Mouse (Mus musculus) midbrain, embryonic 12.5 days (tissue): ENCODE measurements around the gene Pnkp. TPM values are rescaled to one million over a fixed set of nuclear protein-coding genes. Genes with fewer than 3 reads are reported as not detected.

Source experiments
- ATAC-seq: fragments of 200-750 bp; cut with Nextera tagmentation; 2 replicates; pipeline ENCODE4 v1.8.0; 2017; ENCODE audit warnings: low read depth, moderate TSS enrichment, moderate library complexity; ENCODE audit not compliant: low FRiP score
- H3K27ac ChIP-seq: fragments of 300-500 bp; sonication (generic); replicated peaks from 2 replicates; pipeline ENCODE4 v1.5.1; 2016; ENCODE audit warnings: mild to moderate bottlenecking
- H3K27me3 ChIP-seq: fragments of 300-500 bp; sonication (generic); 2 replicates; pipeline ENCODE4 v1.6.1; 2016; ENCODE audit warnings: mild to moderate bottlenecking
- H3K36me3 ChIP-seq: fragments of 300-500 bp; sonication (generic); 2 replicates; pipeline ENCODE4 v1.6.1; 2016
- H3K4me1 ChIP-seq: fragments of 300-500 bp; sonication (generic); 2 replicates; pipeline ENCODE4 v1.6.1; 2016
- H3K4me2 ChIP-seq: fragments of 300-500 bp; sonication (generic); replicated peaks from 2 replicates; pipeline ENCODE4 v1.6.1; 2016; ENCODE audit warnings: mild to moderate bottlenecking, moderate library complexity
- H3K4me3 ChIP-seq: fragments of 300-500 bp; sonication (generic); 2 replicates; pipeline ENCODE4 v1.5.1; 2016; ENCODE audit warnings: mild to moderate bottlenecking
- H3K9ac ChIP-seq: fragments of 300-500 bp; sonication (generic); replicated peaks from 2 replicates; pipeline ENCODE4 v1.6.1; 2016; ENCODE audit warnings: mild to moderate bottlenecking, moderate library complexity
- H3K9me3 ChIP-seq: fragments of 300-500 bp; sonication (generic); 2 replicates; pipeline ENCODE4 v1.6.1; 2016; ENCODE audit warnings: mild to moderate bottlenecking
- WGBS: fragments of 180-500 bp; shearing (Covaris S2); methylation state at CpG from one replicate; pipeline ENCODE4 v1.1.7; 2016; 5-methylcytosine and 5-hydroxymethylcytosine counted together
- polyA plus RNA-seq: library from polyadenylated mRNA; unstranded; fragments of >200 nt; fragmentation: Nextera tagmentation; extraction: Ambion mirVana; gene quantifications from 2 replicates; pipeline ENCODE4 v1.2.1, GENCODE M21; 2016

Gene Pnkp
- polyA plus RNA-seq, 1 experiment from 2014 or later, result 44.0 TPM

DNA sequence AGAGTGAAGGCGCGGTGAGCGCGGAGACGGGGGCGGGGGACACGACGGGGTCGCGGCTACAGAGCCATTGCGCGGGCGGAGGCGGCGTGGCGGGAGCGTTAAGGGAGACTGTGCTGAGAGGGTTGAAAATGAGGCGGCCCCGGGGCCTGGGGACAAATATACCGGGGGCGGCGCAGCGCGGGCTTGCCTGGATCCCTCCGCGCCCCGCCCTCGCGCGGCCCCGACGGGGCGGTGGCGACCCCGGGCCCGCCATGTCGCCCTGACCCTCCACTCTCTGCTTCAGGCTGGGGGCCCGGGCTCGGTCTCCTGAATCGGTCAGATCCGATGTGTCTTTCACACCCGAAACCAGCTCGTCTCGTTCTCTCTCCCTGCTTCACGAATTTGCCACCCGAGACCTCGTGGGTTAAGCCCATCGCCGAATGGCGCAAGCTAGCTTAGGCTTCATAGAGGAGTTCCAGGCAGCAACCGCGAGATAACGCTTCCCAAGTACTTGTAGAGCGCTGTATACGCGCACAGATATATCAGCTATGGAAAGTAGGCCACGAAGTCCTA lies 40.4 kb upstream of the Pnkp start, which contains the start of gene Atf5:
Gene Atf5, minus strand, starts transcription at position 189 of the 552 bp plus-strand sequence.
- H3K4me3 ChIP-seq, result peak within 1 kb of the TSS; percentile 89
- H3K27ac ChIP-seq, result peak within 1 kb of the TSS; percentile 94
- no peaks in the 10 kb centered on the region for H3K27me3 ChIP-seq
- peak; percentile 35 for ATAC-seq
- peak within 1 kb of the TSS; percentile 90 for H3K9ac ChIP-seq
- WGBS, result under 1% methylated on average over 28 of the region's 57 CpGs
- H3K4me1 ChIP-seq, result peaks cover 52% of the 10 kb centered on the region
- no peaks in the 10 kb centered on the region for H3K9me3 ChIP-seq
- H3K36me3 ChIP-seq, result peaks cover 7% of the 10 kb centered on the region; the same call in 1 of the 2 replicates
- H3K4me2 ChIP-seq, result peak within 1 kb of the TSS; percentile 87

DNA sequence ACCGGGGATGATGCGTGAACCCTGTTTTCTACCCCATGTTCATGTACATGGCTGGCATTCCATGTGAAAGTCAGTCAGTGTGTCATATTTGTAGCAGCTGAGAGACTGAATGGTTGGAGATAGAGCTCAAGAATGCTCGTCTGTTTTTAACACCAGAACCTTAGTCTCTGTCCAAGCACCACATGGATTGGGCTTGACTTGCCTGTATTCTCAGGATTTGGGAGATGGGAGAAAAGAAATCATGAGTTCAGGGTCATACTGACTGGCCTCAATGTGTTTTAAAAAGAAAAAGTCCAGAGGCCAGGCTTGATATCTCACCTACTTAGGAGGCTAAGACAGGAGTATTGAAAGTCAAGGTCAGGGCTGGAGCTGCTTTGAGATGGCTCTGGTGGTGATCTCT lies 39.5 kb upstream of the Pnkp start:
- no peaks in the 10 kb centered on the region for H3K9me3 ChIP-seq
- peak overlapping the region; percentile 89 for H3K4me3 ChIP-seq
- H3K36me3 ChIP-seq, result peaks cover 4% of the 10 kb centered on the region; the same call in 1 of the 2 replicates
- peak overlapping the region; percentile 87 for H3K4me2 ChIP-seq
- no peak for ATAC-seq
- H3K9ac ChIP-seq, result peak overlapping the region; percentile 90
- H3K4me1 ChIP-seq, result peaks cover 52% of the 10 kb centered on the region
- H3K27ac ChIP-seq, result no peak overlapping the region
- WGBS, result 27% methylated on average over 3 of the region's 3 CpGs
- H3K27me3 ChIP-seq, result no peaks in the 10 kb centered on the region

DNA sequence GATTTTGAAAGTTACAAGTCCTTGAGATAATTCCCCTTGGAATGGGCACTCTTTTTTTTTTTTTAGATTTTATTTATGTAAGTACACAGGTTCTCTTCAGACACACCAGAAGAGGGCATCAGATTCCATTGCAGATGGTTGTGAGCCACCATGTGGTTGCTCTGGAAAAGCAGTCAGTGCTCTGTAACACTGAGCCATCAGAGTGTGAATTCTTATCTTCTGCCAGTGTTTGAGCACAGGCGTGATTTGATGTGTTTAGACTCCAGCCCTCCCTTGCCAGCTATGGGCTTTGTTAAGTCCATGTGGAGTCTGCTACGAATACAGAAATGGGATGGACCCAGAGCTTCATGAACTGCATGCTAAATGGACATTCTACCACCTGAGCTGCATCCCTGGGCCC lies 38.8 kb upstream of the Pnkp start:
- peak overlapping the region; percentile 87 for H3K4me2 ChIP-seq
- H3K27me3 ChIP-seq, result no peaks in the 10 kb centered on the region
- H3K36me3 ChIP-seq, result 0 out of 2 replicates have a peak, but pooled peaks cover 3% of the 10 kb centered on the region
- no peak overlapping the region for H3K27ac ChIP-seq
- no peak for ATAC-seq
- H3K9me3 ChIP-seq, result no peaks in the 10 kb centered on the region
- H3K4me1 ChIP-seq, result peaks cover 54% of the 10 kb centered on the region
- H3K9ac ChIP-seq, result peak overlapping the region; percentile 90
- WGBS, result 41% methylated on average over 2 of the region's 2 CpGs
- peak overlapping the region; percentile 89 for H3K4me3 ChIP-seq

- no peak for ATAC-seq
- 0 out of 2 replicates have a peak overlapping the region, but pooled peaks have one; percentile 16 for H3K27ac ChIP-seq
- H3K4me1 ChIP-seq, result peaks cover 57% of the 10 kb centered on the region
- H3K27me3 ChIP-seq, result no peaks in the 10 kb centered on the region
- peak overlapping the region; percentile 87 for H3K4me2 ChIP-seq
- H3K9me3 ChIP-seq, result no peaks in the 10 kb centered on the region
- 40% methylated on average over 6 of the region's 6 CpGs for WGBS
- H3K9ac ChIP-seq, result peak overlapping the region; percentile 46
- 0 out of 2 replicates have a peak, but pooled peaks cover 3% of the 10 kb centered on the region for H3K36me3 ChIP-seq
- peak overlapping the region; percentile 89 for H3K4me3 ChIP-seq
These were observed 38.1 kb upstream of the Pnkp start for GRCm38 (mm10) chr7:44818751-44819235.

- Histone ChIP-seq H3K27ac (0 out of 2 replicates have a peak overlapping the region, but pooled peaks have one; percentile 16), H3K9ac (peak overlapping the region; percentile 46; the same call in 1 of the 2 replicates)
These were observed 37.5 kb upstream of the Pnkp start for GRCm38 (mm10) chr7:44819391-44819790.

DNA sequence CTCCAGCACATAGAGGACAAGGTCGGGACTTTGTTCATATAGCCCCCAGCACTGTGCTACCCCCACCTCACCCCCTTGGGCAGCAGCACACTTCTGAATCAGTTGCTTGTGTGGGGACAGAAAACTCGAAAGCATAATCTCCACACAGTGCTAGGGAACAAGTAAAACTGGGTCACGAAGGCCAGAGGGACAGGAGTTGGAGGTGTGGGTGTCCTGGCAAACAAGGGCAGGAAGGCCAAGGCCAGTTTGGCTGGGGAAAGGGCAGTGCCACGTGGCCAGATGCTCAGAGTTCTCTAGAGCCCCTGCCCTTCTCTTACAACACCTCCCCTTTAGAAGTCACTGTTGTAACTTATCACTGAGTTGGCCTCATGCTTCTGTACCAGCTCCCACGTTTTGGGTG lies 37.1 kb upstream of the Pnkp start:
- Histone ChIP-seq H3K4me1 (peaks cover 59% of the 10 kb centered on the region), H3K4me2 (peak overlapping the region; percentile 87; the same call in 1 of the 2 replicates), H3K27ac (no peak overlapping the region)

More at GRCm38 (mm10) chr7:44819391-44819790, 37.5 kb upstream of the Pnkp start:
- Histone ChIP-seq H3K9me3 (no peaks in the 10 kb centered on the region), H3K4me3 (peak overlapping the region; percentile 89; the same call in 1 of the 2 replicates), H3K4me1 (peaks cover 59% of the 10 kb centered on the region), H3K4me2 (peak overlapping the region; percentile 87), H3K27me3 (no peaks in the 10 kb centered on the region), H3K36me3 (0 out of 2 replicates have a peak, but pooled peaks cover 3% of the 10 kb centered on the region)
- no peak for ATAC-seq
- WGBS, result 93% methylated on average over 2 of the region's 2 CpGs

GRCm38 (mm10) chr7:44820525-44820924 lies 36.4 kb upstream of the Pnkp start:
- ATAC-seq, result no peak
- peaks cover 57% of the 10 kb centered on the region for H3K4me1 ChIP-seq
- no peak overlapping the region for H3K27ac ChIP-seq
- H3K4me2 ChIP-seq, result no peak overlapping the region; the same call in 1 of the 2 replicates
- 75% methylated on average over 3 of the region's 3 CpGs for WGBS
- no peaks in the 10 kb centered on the region for H3K9me3 ChIP-seq
- H3K9ac ChIP-seq, result no peak overlapping the region
- H3K36me3 ChIP-seq, result 0 out of 2 replicates have a peak, but pooled peaks cover 3% of the 10 kb centered on the region
- no peaks in the 10 kb centered on the region for H3K27me3 ChIP-seq
- no peak overlapping the region for H3K4me3 ChIP-seq

More for the DNA sequence above, 37.1 kb upstream of the Pnkp start:
- 72% methylated on average over 5 of the region's 5 CpGs for WGBS
- Histone ChIP-seq H3K27me3 (no peaks in the 10 kb centered on the region), H3K36me3 (0 out of 2 replicates have a peak, but pooled peaks cover 3% of the 10 kb centered on the region), H3K4me3 (no peak overlapping the region), H3K9ac (0 out of 2 replicates have a peak overlapping the region, but pooled peaks have one; percentile 24), H3K9me3 (no peaks in the 10 kb centered on the region)
- ATAC-seq, result no peak

DNA sequence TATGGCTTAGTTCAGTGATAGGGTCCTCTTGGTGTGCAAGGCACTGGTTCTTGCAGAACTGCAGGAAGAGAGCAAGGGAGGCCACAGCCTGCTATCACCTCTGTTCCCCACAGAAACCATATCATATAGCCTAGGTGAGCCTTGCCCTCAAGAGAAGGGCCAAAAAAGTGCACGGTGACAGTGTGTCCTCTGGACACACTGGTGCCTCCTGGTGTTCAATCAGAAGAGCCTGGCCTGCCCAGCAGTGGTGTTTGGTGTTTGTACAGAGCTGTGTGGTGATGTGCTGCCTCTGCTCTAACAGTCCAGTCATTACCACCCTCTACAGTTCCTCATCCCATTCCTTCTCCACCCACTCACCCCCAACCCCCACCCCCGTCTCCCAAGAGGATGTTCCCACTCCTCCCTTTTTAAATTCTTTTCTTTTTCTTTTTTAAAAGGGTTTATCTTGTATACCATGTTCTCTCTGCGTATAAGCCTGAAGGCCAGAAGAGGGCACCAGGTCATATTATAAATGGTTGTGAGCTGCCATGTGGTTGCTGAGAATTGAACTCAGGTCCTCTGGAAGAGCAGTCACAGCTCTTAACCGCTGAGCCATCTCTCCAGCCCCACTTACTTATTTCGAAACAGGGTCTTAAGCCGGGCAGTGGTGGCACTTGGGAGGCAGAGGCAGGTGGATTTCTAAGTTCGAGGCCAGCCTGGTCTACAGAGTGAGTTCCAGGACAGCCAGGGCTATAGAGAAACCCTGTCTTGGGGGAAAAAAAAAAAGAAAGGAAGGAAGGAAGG lies 35.1 kb upstream of the Pnkp start:
- H3K27ac ChIP-seq, result no peak overlapping the region
- peaks cover 7% of the 10 kb centered on the region; the same call in 1 of the 2 replicates for H3K36me3 ChIP-seq
- H3K4me1 ChIP-seq, result peaks cover 57% of the 10 kb centered on the region
- no peak overlapping the region for H3K9ac ChIP-seq
- no peak overlapping the region for H3K4me3 ChIP-seq
- ATAC-seq, result no peak
- no peaks in the 10 kb centered on the region for H3K27me3 ChIP-seq
- H3K9me3 ChIP-seq, result no peaks in the 10 kb centered on the region
- WGBS, result 88% methylated on average over 7 of the region's 7 CpGs
- H3K4me2 ChIP-seq, result no peak overlapping the region

DNA sequence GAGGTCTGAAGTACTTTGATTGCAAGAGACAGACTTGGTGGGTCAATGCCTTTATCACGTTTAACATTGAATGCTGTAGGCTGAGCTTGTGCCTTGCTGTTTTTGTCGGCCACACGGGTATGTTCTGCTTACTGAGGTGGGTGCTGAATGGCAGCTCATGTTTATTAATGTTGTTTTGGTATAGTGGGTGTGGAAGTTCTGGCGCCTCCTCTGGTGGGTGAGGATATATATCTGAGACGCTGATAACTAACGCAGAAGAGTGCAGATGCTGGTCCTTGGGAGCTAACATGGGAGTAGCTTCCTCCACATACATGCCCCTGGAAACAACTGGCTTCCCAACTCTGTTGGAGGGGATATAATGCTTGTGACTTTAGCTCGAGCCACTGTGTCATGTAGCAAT lies 33.5 kb upstream of the Pnkp start:
- H3K4me3 ChIP-seq, result no peak overlapping the region
- no peak overlapping the region for H3K9ac ChIP-seq
- ATAC-seq, result no peak
- no peaks in the 10 kb centered on the region for H3K27me3 ChIP-seq
- WGBS, result 39% methylated on average over 7 of the region's 7 CpGs
- no peaks in the 10 kb centered on the region for H3K9me3 ChIP-seq
- peaks cover 42% of the 10 kb centered on the region for H3K4me1 ChIP-seq
- no peak overlapping the region for H3K27ac ChIP-seq
- H3K4me2 ChIP-seq, result no peak overlapping the region
- H3K36me3 ChIP-seq, result peaks cover 10% of the 10 kb centered on the region

DNA sequence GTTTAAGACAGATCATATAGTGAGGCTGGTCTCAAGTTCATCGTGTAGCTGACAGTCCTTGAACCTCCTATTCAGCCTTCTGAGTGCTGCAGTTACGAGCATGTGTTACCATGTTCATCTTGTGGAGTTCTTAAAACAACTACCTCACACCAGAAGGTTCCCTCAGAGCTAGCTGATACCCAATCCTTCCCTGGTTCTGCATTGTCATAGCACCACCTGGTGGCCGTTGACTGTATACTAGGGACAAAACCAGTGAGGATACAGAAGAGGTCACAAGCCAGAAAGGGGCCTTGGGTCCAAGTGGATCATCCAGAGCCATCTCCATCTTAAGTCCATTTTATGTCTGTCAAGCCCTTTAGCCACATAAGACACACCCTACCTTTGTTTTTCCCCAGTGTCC lies 32.1 kb upstream of the Pnkp start:
- ATAC-seq, result 0 out of 2 replicates have a peak, but pooled peaks have one; percentile 12
- no peak overlapping the region for H3K4me2 ChIP-seq
- H3K27me3 ChIP-seq, result no peaks in the 10 kb centered on the region
- H3K27ac ChIP-seq, result no peak overlapping the region
- peaks cover 27% of the 10 kb centered on the region for H3K4me1 ChIP-seq
- 37% methylated on average over 3 of the region's 3 CpGs for WGBS
- peaks cover 24% of the 10 kb centered on the region for H3K36me3 ChIP-seq
- H3K9ac ChIP-seq, result no peak overlapping the region
- H3K9me3 ChIP-seq, result no peaks in the 10 kb centered on the region
- no peak overlapping the region for H3K4me3 ChIP-seq

DNA sequence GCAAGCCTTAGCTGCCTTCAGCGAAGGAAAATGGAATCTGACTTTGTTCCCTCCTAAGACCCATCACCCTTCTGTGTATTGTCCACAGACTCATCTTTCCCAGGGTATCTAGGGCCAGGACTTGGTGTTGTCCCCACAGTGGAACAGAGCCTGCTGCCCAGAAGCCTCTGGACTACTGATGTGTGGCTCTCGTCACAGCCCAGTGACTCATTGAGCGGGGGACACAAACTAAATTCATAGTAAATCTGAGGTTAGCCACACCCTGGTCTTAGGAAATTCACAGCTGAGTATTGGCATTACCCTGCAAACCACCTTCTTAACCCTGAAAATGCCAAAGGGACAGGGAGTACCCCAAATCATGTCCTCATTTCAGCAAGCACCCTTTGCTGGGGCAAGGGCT lies 30.2 kb upstream of the Pnkp start:
- no peak overlapping the region for H3K4me2 ChIP-seq
- ATAC-seq, result no peak
- H3K4me1 ChIP-seq, result peaks cover 17% of the 10 kb centered on the region
- peaks cover 42% of the 10 kb centered on the region for H3K36me3 ChIP-seq
- no peak overlapping the region for H3K9ac ChIP-seq
- no peaks in the 10 kb centered on the region for H3K9me3 ChIP-seq
- H3K27ac ChIP-seq, result no peak overlapping the region
- 90% methylated on average over 3 of the region's 3 CpGs for WGBS
- H3K4me3 ChIP-seq, result no peak overlapping the region
- no peaks in the 10 kb centered on the region for H3K27me3 ChIP-seq

- Histone ChIP-seq H3K27me3 (no peaks in the 10 kb centered on the region), H3K4me2 (no peak overlapping the region), H3K9me3 (no peaks in the 10 kb centered on the region), H3K27ac (no peak overlapping the region), H3K9ac (no peak overlapping the region), H3K36me3 (peaks cover 48% of the 10 kb centered on the region), H3K4me3 (no peak overlapping the region), H3K4me1 (peaks cover 13% of the 10 kb centered on the region; the same call in 1 of the 2 replicates)
- ATAC-seq, result no peak
- 96% methylated on average over 5 of the region's 5 CpGs for WGBS
These were observed 28.2 kb upstream of the Pnkp start for GRCm38 (mm10) chr7:44828706-44829105.
